Mouse (Mus musculus) gastrocnemius, postnatal 36 days (tissue): Measurements from ENCODE around the gene Sult3a1. TPM values are rescaled to one million over a fixed set of nuclear protein-coding genes. Genes with fewer than 3 reads are reported as not detected.
"Not testable (repeated sequence)": the region's sequence is repeated elsewhere in the genome, so short reads cannot be mapped to it uniquely, and the experiment has no call there.

ENCODE experiments used
- DNase-seq, 2 experiments: peaks; one replicate each; pipeline ENCODE4 v3.0.0; 2022
- intact Hi-C: fragments of 180-260 bp; cut with DNase I; formaldehyde crosslinking; loops from one replicate; pipeline ENCODE4 v1.15.1; 2025
- long read RNA-seq, 2 experiments: library from polyadenylated mRNA; stranded (forward); transcript quantifications; one replicate each; pipeline ENCODE4 v2.0.0; 2021
- total RNA-seq, 2 experiments: library from RNA; stranded (reverse); gene quantifications; 2 replicates each; pipeline ENCODE4 v1.2.3; 2021

Sult3a1 gene
- not detected for total RNA-seq
- long read RNA-seq, experiment 1 = 0 reads
- long read RNA-seq, experiment 2 = 0 reads

GRCm38 (mm10) chr10:33857421-33857820 is at the start of gene Sult3a1:
Gene Sult3a1, plus strand, starts transcription at chr10:33857721.
- no peak for DNase-seq

GRCm38 (mm10) chr10:33811807-33812206 is 45.7 kb upstream of the Sult3a1 start:
- intact Hi-C loops = no loop called here

More at GRCm38 (mm10) chr10:33857421-33857820, at the start of gene Sult3a1:
- intact Hi-C loops = no loop called here

DNA sequence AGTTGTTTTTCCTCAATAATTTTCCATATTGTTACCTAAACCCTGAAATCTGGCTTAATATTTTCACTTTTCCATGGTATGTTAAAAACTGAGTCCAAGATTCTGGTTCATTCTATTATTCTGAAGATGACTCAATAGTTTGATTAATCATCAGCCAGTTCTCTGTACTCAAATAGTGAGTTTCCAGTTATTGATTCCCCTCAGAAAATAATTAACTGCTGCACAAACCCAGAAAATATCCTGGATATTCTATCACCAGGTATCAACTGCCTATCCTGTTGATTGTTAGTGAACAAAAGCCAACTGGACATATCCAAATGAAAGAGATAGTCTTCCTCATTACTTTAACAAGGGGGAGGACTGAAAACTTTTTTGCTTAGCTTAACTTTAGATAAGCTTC is 43.3 kb upstream of the Sult3a1 start:
- no peak for DNase-seq
- intact Hi-C loops = no loop called here

More at GRCm38 (mm10) chr10:33811807-33812206, 45.7 kb upstream of the Sult3a1 start:
- no peak for DNase-seq

DNA sequence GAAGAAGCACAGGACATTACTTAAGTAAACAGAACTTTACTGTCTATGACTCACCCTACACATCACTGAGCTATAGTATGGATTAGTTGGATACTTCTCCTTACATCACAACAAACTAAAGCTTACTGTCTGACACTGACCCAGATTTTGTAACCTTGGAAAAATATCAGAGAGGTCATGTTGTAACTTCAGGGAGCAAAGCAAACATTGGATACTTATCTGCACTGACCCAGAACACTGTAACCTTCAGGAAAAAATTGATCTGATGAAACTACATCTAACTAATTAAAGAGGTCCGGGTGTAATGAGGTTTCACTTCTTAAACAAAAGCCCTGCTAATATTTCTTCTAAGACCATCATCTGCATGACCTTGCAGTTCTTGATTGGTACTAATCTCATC is 40.6 kb upstream of the Sult3a1 start:
- intact Hi-C loops = no loop called here
- DNase-seq = no peak

DNA sequence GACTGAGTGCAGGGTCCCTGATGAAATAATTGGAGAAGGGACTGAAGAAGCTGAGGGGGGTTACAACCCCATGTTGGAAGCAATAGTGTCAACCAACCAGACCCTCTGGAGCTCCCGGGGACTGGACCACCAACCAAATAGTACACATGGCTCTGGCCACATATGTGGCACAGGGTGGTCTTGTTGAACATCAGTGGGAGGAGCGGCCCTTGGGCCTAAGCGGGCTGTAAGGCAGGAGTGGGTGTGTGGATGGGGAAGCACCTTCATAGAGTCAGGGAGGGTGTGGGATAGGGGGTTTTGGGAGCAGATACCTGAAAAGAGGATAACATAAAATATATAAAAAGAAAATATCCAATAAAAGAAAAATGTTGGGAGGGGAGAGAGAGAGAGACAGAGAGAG is 36.6 kb upstream of the Sult3a1 start:
- intact Hi-C loops = no loop called here
- DNase-seq = no peak

DNA sequence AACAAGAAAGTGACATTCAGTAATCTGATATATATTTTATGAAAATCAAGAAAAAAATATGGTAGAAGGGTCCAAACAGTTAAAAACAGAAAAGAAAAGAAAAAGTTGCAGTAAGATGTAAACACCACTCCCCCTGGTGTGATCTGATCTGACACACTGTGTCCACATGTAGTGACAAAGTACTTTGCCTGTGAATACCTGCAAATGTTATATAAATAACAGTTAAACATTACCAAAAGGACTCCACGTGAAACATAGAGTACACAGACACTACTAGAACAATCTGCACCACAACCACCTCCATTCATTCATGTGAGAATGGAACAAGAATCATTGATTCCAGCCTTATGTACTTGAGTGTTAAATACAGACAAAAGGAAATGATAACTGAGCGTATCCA is 8.5 kb downstream of the Sult3a1 start:
- DNase-seq = no peak
- intact Hi-C loops = no loop called here

GRCm38 (mm10) chr10:33870441-33870840 is 12.9 kb downstream of the Sult3a1 start:
- intact Hi-C loops = no loop called here
- DNase-seq = no peak

- no peak for DNase-seq
- intact Hi-C loops = no loop called here
Measured at GRCm38 (mm10) chr10:33872672-33873398, 15.3 kb downstream of the Sult3a1 start.

DNA sequence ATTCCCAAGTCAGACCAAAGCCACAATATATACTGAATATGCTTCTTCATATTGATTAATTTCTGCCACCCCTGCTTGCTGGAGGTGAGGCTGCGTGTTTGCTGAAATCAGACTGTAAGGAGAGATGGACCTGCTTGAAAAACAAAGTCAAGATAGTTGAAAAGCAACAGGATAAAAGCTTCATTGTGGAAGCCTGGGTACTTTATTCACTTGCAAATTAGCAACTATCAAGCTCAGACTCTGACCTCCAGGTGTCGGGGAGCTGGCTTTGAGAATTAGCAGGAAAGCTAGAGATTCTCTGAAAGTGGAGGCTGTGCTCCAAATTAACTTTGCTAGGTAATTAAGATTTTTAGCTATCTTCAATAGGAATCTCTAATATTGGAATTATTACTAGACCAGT is 24.9 kb downstream of the Sult3a1 start:
- not testable (repeated sequence) for DNase-seq

GRCm38 (mm10) chr10:33901520-33901919 is 44.0 kb downstream of the Sult3a1 start:
- DNase-seq, intact Hi-C loops: not testable (repeated sequence)

More for the DNA sequence above, 24.9 kb downstream of the Sult3a1 start:
- intact Hi-C loops = not testable (repeated sequence)

DNA sequence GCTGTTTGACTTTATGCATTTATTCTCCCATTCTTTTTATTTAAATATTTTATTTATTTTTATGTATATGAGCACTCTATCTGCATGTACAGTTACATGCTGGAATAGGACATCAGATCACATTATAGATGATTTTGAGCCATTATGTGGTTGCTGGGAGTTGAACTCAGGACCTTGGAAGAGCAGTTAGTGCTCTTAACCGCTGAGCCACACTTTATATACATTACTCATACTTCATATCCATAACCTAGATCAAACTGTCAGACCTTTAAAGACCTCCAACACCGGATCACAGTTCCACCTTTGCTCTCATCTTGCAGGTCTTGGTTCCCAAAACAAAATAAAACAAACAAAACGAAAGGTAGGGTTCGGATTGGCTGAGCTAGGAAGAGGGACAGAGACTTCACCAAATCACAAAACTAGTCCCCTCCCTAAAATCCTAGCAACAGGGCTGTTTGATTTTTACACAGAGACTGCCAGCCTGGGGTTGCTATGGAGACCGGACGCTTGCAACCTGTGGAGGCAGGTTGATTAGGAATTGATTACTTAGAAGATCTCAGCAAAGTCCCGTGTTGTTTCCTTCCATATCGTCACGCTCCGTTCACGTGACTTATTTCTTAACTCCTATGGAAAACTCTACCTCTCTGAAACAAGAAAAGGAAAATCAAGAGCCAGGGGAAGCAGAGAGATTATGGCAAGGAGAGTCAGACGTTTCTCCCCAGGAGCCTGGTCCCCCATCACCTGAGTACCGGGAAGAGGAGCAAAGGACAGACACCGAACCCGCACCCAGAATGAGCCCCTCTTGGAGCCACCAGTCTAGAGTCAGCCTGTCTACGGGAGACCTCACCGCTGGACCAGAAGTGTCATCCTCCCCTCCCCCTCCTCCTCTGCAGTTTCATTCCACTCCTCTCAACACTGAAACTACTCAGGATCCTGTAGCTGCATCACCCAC is 47.3 kb downstream of the Sult3a1 start, which contains the start of gene Rsph4a:
Rsph4a (plus strand) TSS at position 582 of the 952 bp plus-strand sequence.
- intact Hi-C loops = no loop called here
- no peak for DNase-seq

DNA sequence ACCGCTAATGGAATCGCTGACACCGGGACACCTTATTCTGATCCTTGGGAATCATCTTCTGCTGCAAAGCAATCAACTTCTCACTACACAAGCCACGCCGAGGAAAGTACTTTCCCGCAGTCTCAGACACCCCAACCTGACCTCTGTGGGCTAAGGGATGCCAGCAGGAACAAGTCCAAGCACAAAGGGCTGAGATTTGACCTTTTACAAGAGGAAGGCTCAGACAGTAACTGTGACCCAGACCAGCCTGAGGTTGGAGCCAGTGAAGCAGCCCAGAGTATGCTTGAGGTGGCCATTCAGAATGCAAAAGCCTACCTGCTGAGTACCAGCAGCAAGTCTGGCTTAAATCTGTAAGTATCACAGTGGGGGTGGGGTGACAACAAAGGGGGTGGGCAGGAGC is 48.0 kb downstream of the Sult3a1 start:
- DNase-seq = no peak

More for the DNA sequence above, 48.0 kb downstream of the Sult3a1 start:
- intact Hi-C loops = no loop called here

Other genes with a start within 250 kb of the Sult3a1 start
- under 1 TPM in 1 of 2 experiments, not detected in 1; 0.10 TPM for gene Clvs2, start 233.0 kb upstream of the Sult3a1 start, total RNA-seq
- gene Sult3a2, start 71.0 kb upstream of the Sult3a1 start, total RNA-seq = not detected
- not detected for gene Rsph4a, start 47.4 kb downstream of the Sult3a1 start, total RNA-seq
- 1 to 10 TPM; 4.1 to 6.8 TPM for gene Zup1, start 93.5 kb downstream of the Sult3a1 start, total RNA-seq
- 100 to 1,000 TPM; 129 to 133 TPM for gene Rwdd1, start 161.9 kb downstream of the Sult3a1 start, total RNA-seq
- gene Trappc3l, start 179.9 kb downstream of the Sult3a1 start, total RNA-seq = not detected
- not detected for gene Calhm4, start 186.6 kb downstream of the Sult3a1 start, total RNA-seq
- gene Calhm5, start 238.8 kb downstream of the Sult3a1 start, total RNA-seq = under 1 TPM; 0.31 to 0.39 TPM